Comparison of ENCODE assay signal across 20 mouse cellular contexts in the genomic region with DNA sequence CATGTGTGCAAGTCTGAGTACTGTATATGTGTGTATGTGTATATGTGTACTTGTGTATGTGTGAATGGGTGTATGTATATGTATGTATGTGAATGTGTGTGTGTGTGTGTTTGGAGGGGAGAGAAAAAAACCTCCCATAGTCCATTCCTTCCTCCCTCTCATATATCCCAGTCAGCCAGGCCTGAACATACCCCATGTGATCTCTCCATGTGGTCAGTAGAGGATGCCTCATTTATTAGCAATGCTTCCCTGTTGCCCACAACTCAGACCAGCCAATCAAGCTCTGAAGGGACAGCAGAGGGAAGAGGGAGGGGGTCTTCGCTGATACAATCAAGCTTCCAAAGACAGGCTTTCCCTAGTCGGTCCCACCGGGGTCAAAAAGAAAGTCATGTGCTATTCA. TPM values are rescaled to one million over a fixed set of nuclear protein-coding genes. Genes with fewer than 3 reads are reported as not detected.
A peak's percentile ranks its signal among the peaks of the same experiment; 100 is the strongest.
DNase-seq lines count a peak whose midpoint lies in the region; ATAC-seq and TF ChIP-seq lines count a peak whose summit lies in the region.
"Had no signal": no experiment of that assay in that cellular context is flagged by ENCODE, and none has a peak within 500 bp of the region (broad histone marks: within the 10 kb centered on the region; RNA-seq: fewer than 3 reads in every experiment).

No protein-coding gene starts in this region.

- no peak for TF ChIP-seq POLR2A in embryonic fibroblast, embryonic 13.5 days (IDR thresholded peaks at IDR 0.05; ENCODE audit: low read depth, low read length)

- 59% methylated on average over 3 of the region's 3 CpGs for WGBS in forebrain, embryonic 12.5 days
- WGBS in forebrain, embryonic 15.5 days, result 72% methylated on average over 3 of the region's 3 CpGs
- 63% methylated on average over 3 of the region's 3 CpGs for WGBS in kidney, postnatal 0 days
- 76% methylated on average over 3 of the region's 3 CpGs for WGBS in kidney, embryonic 14.5 days

- peaks cover 41% of the 10 kb centered on the region for H3K4me1 ChIP-seq in forebrain, embryonic 12.5 days
- peaks cover 5% of the 10 kb centered on the region; the same call in 1 of the 2 replicates for H3K4me1 ChIP-seq in forebrain, embryonic 15.5 days
- H3K4me1 ChIP-seq in kidney, postnatal 0 days (replicated peaks; ENCODE audit: insufficient read depth, low read length), result peaks cover 16% of the 10 kb centered on the region
- H3K4me1 ChIP-seq in kidney, embryonic 14.5 days (ENCODE audit: control insufficient read depth, insufficient read depth, low read length), result peaks cover 27% of the 10 kb centered on the region
- H3K4me1 ChIP-seq in embryonic fibroblast, embryonic 13.5 days (ENCODE audit: control insufficient read depth, insufficient read depth, low read length), result peaks cover 3% of the 10 kb centered on the region; the same call in 1 of the 2 replicates

- no peaks in the 10 kb centered on the region for H3K9me3 ChIP-seq in forebrain, embryonic 12.5 days
- no peaks in the 10 kb centered on the region for H3K9me3 ChIP-seq in forebrain, embryonic 15.5 days
- H3K9me3 ChIP-seq in kidney, postnatal 0 days (replicated peaks; ENCODE audit: low read length), result no peaks in the 10 kb centered on the region
- H3K9me3 ChIP-seq in kidney, embryonic 14.5 days (ENCODE audit: control insufficient read depth, low read length), result no peaks in the 10 kb centered on the region
- H3K9me3 ChIP-seq: embryonic facial prominence, embryonic 15.5 days; forebrain, embryonic 13.5 days; limb, embryonic 15.5 days; stomach, embryonic 15.5 days had no signal

- no peak overlapping the region for H3K9ac ChIP-seq in forebrain, embryonic 12.5 days
- H3K9ac ChIP-seq in forebrain, embryonic 15.5 days (replicated peaks), result no peak overlapping the region
- H3K9ac ChIP-seq in kidney, postnatal 0 days (ENCODE audit: low read depth, low read length), result no peak overlapping the region
- no peak overlapping the region for H3K9ac ChIP-seq in kidney, embryonic 14.5 days (ENCODE audit: low read depth, low read length)
- H3K9ac ChIP-seq: embryonic facial prominence, embryonic 15.5 days; forebrain, embryonic 13.5 days; limb, embryonic 15.5 days; liver, embryonic 14.5 days; stomach, embryonic 15.5 days had no signal

- H3K4me3 ChIP-seq in forebrain, embryonic 12.5 days (replicated peaks), result no peak overlapping the region
- no peak overlapping the region for H3K4me3 ChIP-seq in forebrain, embryonic 15.5 days
- H3K4me3 ChIP-seq in kidney, postnatal 0 days (replicated peaks; ENCODE audit: low read depth, low read length), result no peak overlapping the region
- no peak overlapping the region for H3K4me3 ChIP-seq in kidney, embryonic 14.5 days (ENCODE audit: low read length)
- no peak overlapping the region for H3K4me3 ChIP-seq in embryonic fibroblast, embryonic 13.5 days (ENCODE audit: insufficient read depth, low read length)
- H3K4me3 ChIP-seq: embryonic facial prominence, embryonic 15.5 days; forebrain, embryonic 13.5 days; limb, embryonic 15.5 days; stomach, embryonic 15.5 days had no signal

- ATAC-seq in forebrain, embryonic 12.5 days (ENCODE audit: low FRiP score), result peak; percentile 34; the same call in 1 of the 2 replicates
- ATAC-seq in forebrain, embryonic 15.5 days (replicated peaks), result no peak
- ATAC-seq in kidney, postnatal 0 days (replicated peaks; ENCODE audit: low FRiP score, low read depth), result peak; percentile 19; the same call in 1 of the 2 replicates
- no peak for ATAC-seq in kidney, embryonic 14.5 days (ENCODE audit: low FRiP score, low TSS enrichment)
- ATAC-seq: forebrain, embryonic 13.5 days; intestine, postnatal 0 days had no signal

- no peak overlapping the region for H3K4me2 ChIP-seq in forebrain, embryonic 12.5 days
- H3K4me2 ChIP-seq in forebrain, embryonic 15.5 days (replicated peaks), result no peak overlapping the region
- H3K4me2 ChIP-seq in kidney, postnatal 0 days (ENCODE audit: low read length), result no peak overlapping the region
- H3K4me2 ChIP-seq in kidney, embryonic 14.5 days (replicated peaks; ENCODE audit: low read depth, low read length), result no peak overlapping the region
- H3K4me2 ChIP-seq: embryonic facial prominence, embryonic 15.5 days; forebrain, embryonic 13.5 days; limb, embryonic 15.5 days; stomach, embryonic 15.5 days had no signal

- H3K27ac ChIP-seq in forebrain, embryonic 12.5 days, result no peak overlapping the region
- no peak overlapping the region for H3K27ac ChIP-seq in forebrain, embryonic 15.5 days (replicated peaks)
- no peak overlapping the region for H3K27ac ChIP-seq in kidney, postnatal 0 days
- no peak overlapping the region for H3K27ac ChIP-seq in kidney, embryonic 14.5 days (ENCODE audit: low read depth, low read length)
- peak overlapping the region; percentile 31; the same call in 1 of the 2 replicates for H3K27ac ChIP-seq in embryonic fibroblast, embryonic 13.5 days (ENCODE audit: insufficient read depth, low read length)
- H3K27ac ChIP-seq: embryonic facial prominence, embryonic 15.5 days; forebrain, embryonic 13.5 days; limb, embryonic 15.5 days; liver, embryonic 14.5 days had no signal

- no peaks in the 10 kb centered on the region for H3K36me3 ChIP-seq in forebrain, embryonic 12.5 days (replicated peaks)
- H3K36me3 ChIP-seq in forebrain, embryonic 15.5 days, result no peaks in the 10 kb centered on the region
- no peaks in the 10 kb centered on the region for H3K36me3 ChIP-seq in kidney, postnatal 0 days (ENCODE audit: insufficient read depth, low read length)
- no peaks in the 10 kb centered on the region for H3K36me3 ChIP-seq in kidney, embryonic 14.5 days (ENCODE audit: control insufficient read depth, insufficient read depth, low read length)
- H3K36me3 ChIP-seq: embryonic facial prominence, embryonic 15.5 days; limb, embryonic 15.5 days; stomach, embryonic 15.5 days had no signal

- no peak for DNase-seq in kidney, postnatal 0 days (ENCODE audit: low spot score)
- peak; percentile 62 for DNase-seq in 3T3-L1 (ENCODE audit: low read depth, low spot score)
- no peak for DNase-seq in natural killer cell, adult 2 months (ENCODE audit: low spot score in 2 of 2)
- DNase-seq: adrenal gland, postnatal 14 days; cerebellum, adult 2 months; cerebellum, postnatal 36 days; gastrocnemius, postnatal 14 days; left cerebral cortex, postnatal 4 days; lung, postnatal 4 days; thymus, postnatal 25 days had no signal

- TF ChIP-seq CTCF in kidney, postnatal 0 days (IDR thresholded peaks at IDR 0.05; ENCODE audit: low read depth), result no peak
- TF ChIP-seq CTCF in embryonic fibroblast, embryonic 13.5 days (IDR thresholded peaks at IDR 0.05; ENCODE audit: borderline replicate concordance, insufficient read depth, low read length), result no peak

- no peaks in the 10 kb centered on the region for H3K27me3 ChIP-seq in forebrain, embryonic 12.5 days
- no peaks in the 10 kb centered on the region for H3K27me3 ChIP-seq in forebrain, embryonic 15.5 days
- H3K27me3 ChIP-seq in kidney, postnatal 0 days (ENCODE audit: insufficient read depth, low read length), result no peaks in the 10 kb centered on the region
- H3K27me3 ChIP-seq in kidney, embryonic 14.5 days (ENCODE audit: control insufficient read depth, insufficient read depth, low read length), result no peaks in the 10 kb centered on the region
- H3K27me3 ChIP-seq: embryonic facial prominence, embryonic 15.5 days; forebrain, embryonic 13.5 days; stomach, embryonic 15.5 days had no signal

RNA-seq across cellular contexts. Expression of gene Pknox2, which starts 47.6 kb away (rescaled TPM):
- polyA plus RNA-seq in forebrain, embryonic 12.5 days (2016; fragmentation: Nextera tagmentation; extraction: Ambion mirVana), result 27.1 and 29.5 TPM in 2 replicates
- 20.2 and 21.3 TPM in 2 replicates for polyA plus RNA-seq in forebrain, embryonic 15.5 days (2015; fragmentation: Nextera tagmentation; extraction: Ambion mirVana)
- polyA plus RNA-seq in kidney, postnatal 0 days (2015; fragmentation: Nextera tagmentation; extraction: Ambion mirVana), result 6.0 and 8.2 TPM in 2 replicates
- polyA plus RNA-seq in kidney, embryonic 14.5 days (2014; fragmentation: Nextera tagmentation; extraction: Ambion mirVana), result 5.4 and 5.5 TPM in 2 replicates
- polyA plus RNA-seq in embryonic fibroblast, embryonic 13.5 days (2011; ENCODE audit: insufficient read length, low read depth, missing spikeins), result 20.3 and 23.7 TPM in 2 replicates

Comparison
In these comparisons a context has a peak if more than half of its experiments do, and no peak if none do; other contexts are left out.
1. ATAC-seq: peak in forebrain, embryonic 12.5 days (single experiment) and kidney, postnatal 0 days (single experiment); none in forebrain, embryonic 15.5 days (single experiment) and kidney, embryonic 14.5 days (single experiment).